Mouse (Mus musculus) T-helper 1 cell (primary cell): Measurements from ENCODE around the gene Aacs.
"Not testable (repeated sequence)": the region's sequence is repeated elsewhere in the genome, so short reads cannot be mapped to it uniquely, and the experiment has no call there.

Source experiments
- in situ Hi-C: fragments of 300-600 bp; cut with MboI, MseI; formaldehyde crosslinking; loops from one replicate; pipeline ENCODE4 v1.15.1; 2025; ENCODE audit warnings: high pct_unique_total_duplicates

Gene Aacs

GRCm38 (mm10) chr5:125465701-125466106, 9.9 kb upstream of the Aacs start:
- in situ Hi-C loops = no loop called here

- in situ Hi-C loops = no loop called here
Measured at GRCm38 (mm10) chr5:125466483-125466882, 9.1 kb upstream of the Aacs start.

- in situ Hi-C loops = no loop called here
Measured at GRCm38 (mm10) chr5:125467261-125467660, 8.4 kb upstream of the Aacs start.

- in situ Hi-C loops = no loop called here
Measured at GRCm38 (mm10) chr5:125470713-125471112, 4.9 kb upstream of the Aacs start.

GRCm38 (mm10) chr5:125472796-125473475, 2.7 kb upstream of the Aacs start:
- in situ Hi-C loops = no loop called here

- in situ Hi-C loops = no loop called here
Measured at GRCm38 (mm10) chr5:125475030-125475429, 584 bp upstream of the Aacs start.

- in situ Hi-C loops = no loop called here
Measured at GRCm38 (mm10) chr5:125476286-125476625, 642 bp downstream of the Aacs start.

GRCm38 (mm10) chr5:125476799-125477198, 1.2 kb downstream of the Aacs start:
- in situ Hi-C loops = no loop called here

- in situ Hi-C loops = no loop called here
Measured at GRCm38 (mm10) chr5:125477533-125477932, 1.9 kb downstream of the Aacs start.

GRCm38 (mm10) chr5:125478037-125478436, 2.4 kb downstream of the Aacs start:
- in situ Hi-C loops = no loop called here

GRCm38 (mm10) chr5:125479376-125479775, 3.8 kb downstream of the Aacs start:
- in situ Hi-C loops = no loop called here

GRCm38 (mm10) chr5:125480434-125481231, 5.0 kb downstream of the Aacs start:
- in situ Hi-C loops = no loop called here

- in situ Hi-C loops = no loop called here
Measured at GRCm38 (mm10) chr5:125482474-125482873, 6.9 kb downstream of the Aacs start.

GRCm38 (mm10) chr5:125483712-125484611, 8.3 kb downstream of the Aacs start:
- in situ Hi-C loops = no loop called here

GRCm38 (mm10) chr5:125485031-125485778, 9.6 kb downstream of the Aacs start:
- in situ Hi-C loops = no loop called here

- in situ Hi-C loops = no loop called here
Measured at GRCm38 (mm10) chr5:125486088-125486487, 10.5 kb downstream of the Aacs start.

- in situ Hi-C loops = no loop called here
Measured at GRCm38 (mm10) chr5:125487375-125488115, 11.9 kb downstream of the Aacs start.

GRCm38 (mm10) chr5:125488116-125488455, 12.5 kb downstream of the Aacs start:
- in situ Hi-C loops = no loop called here

- in situ Hi-C loops = not testable (repeated sequence)
Measured at GRCm38 (mm10) chr5:125488953-125489352, 13.3 kb downstream of the Aacs start.

- in situ Hi-C loops = no loop called here
Measured at GRCm38 (mm10) chr5:125491107-125491506, 15.5 kb downstream of the Aacs start.
